Mouse (Mus musculus) embryonic facial prominence, embryonic 10.5 days (tissue): Measurements from ENCODE around the gene Stxbp5. TPM values are rescaled to one million over a fixed set of nuclear protein-coding genes. Genes with fewer than 3 reads are reported as not detected.

Experiments
- DNase-seq: peaks from one replicate; pipeline ENCODE4 v3.0.0-alpha.2; 2017; ENCODE audit warnings: low spot score
- H3K27ac ChIP-seq: fragments of 300-500 bp; sonication (generic); replicated peaks from 2 replicates; pipeline ENCODE4 v1.5.1; 2016; ENCODE audit warnings: mild to moderate bottlenecking
- H3K27me3 ChIP-seq: fragments of 300-500 bp; sonication (generic); replicated peaks from 2 replicates; pipeline ENCODE4 v1.6.1; 2016; ENCODE audit warnings: low read depth, mild to moderate bottlenecking; ENCODE audit not compliant: poor library complexity, severe bottlenecking
- H3K36me3 ChIP-seq: fragments of 300-500 bp; sonication (generic); replicated peaks from 2 replicates; pipeline ENCODE4 v1.6.1; 2016; ENCODE audit warnings: mild to moderate bottlenecking, moderate library complexity
- H3K4me1 ChIP-seq: fragments of 300-500 bp; sonication (generic); 2 replicates; pipeline ENCODE4 v1.6.1; 2016
- H3K4me3 ChIP-seq: fragments of 300-500 bp; sonication (generic); 2 replicates; pipeline ENCODE4 v1.5.1; 2016; ENCODE audit warnings: mild to moderate bottlenecking, moderate library complexity
- H3K9me3 ChIP-seq: fragments of 300-500 bp; sonication (generic); 2 replicates; pipeline ENCODE4 v1.6.1; 2016; ENCODE audit warnings: mild to moderate bottlenecking
- WGBS: fragments of 180-500 bp; shearing (Covaris S2); methylation state at CpG from one replicate; pipeline ENCODE4 v1.1.7; 2016; 5-methylcytosine and 5-hydroxymethylcytosine counted together
- polyA plus RNA-seq: library from polyadenylated mRNA; unstranded; fragments of >200 nt; fragmentation: Nextera tagmentation; extraction: Ambion mirVana; gene quantifications from 2 replicates; pipeline ENCODE4 v1.2.1, GENCODE M21; 2016

The Stxbp5 gene
- polyA plus RNA-seq, 1 experiment from 2014 or later = 4.0 TPM

GRCm38 (mm10) chr10:9790947-9791346, 109.9 kb downstream of the Stxbp5 start:
- H3K27ac ChIP-seq = no peak overlapping the region
- no peak for DNase-seq
- WGBS = 88% methylated on average over 3 of the region's 3 CpGs
- H3K27me3 ChIP-seq = no peaks in the 10 kb centered on the region
- H3K36me3 ChIP-seq = 0 out of 2 replicates have a peak, but pooled peaks cover 5% of the 10 kb centered on the region
- H3K9me3 ChIP-seq = no peaks in the 10 kb centered on the region
- H3K4me1 ChIP-seq = no peaks in the 10 kb centered on the region
- H3K4me3 ChIP-seq = no peak overlapping the region

- DNase-seq = no peak
- Histone ChIP-seq H3K4me1 (0 out of 2 replicates have a peak, but pooled peaks cover 2% of the 10 kb centered on the region), H3K9me3 (no peaks in the 10 kb centered on the region), H3K27me3 (no peaks in the 10 kb centered on the region), H3K36me3 (0 out of 2 replicates have a peak, but pooled peaks cover 2% of the 10 kb centered on the region), H3K27ac (no peak overlapping the region), H3K4me3 (no peak overlapping the region)
- WGBS = 91% methylated on average over 11 of the region's 11 CpGs
These were observed 114.4 kb downstream of the Stxbp5 start for GRCm38 (mm10) chr10:9786461-9786860.

DNA sequence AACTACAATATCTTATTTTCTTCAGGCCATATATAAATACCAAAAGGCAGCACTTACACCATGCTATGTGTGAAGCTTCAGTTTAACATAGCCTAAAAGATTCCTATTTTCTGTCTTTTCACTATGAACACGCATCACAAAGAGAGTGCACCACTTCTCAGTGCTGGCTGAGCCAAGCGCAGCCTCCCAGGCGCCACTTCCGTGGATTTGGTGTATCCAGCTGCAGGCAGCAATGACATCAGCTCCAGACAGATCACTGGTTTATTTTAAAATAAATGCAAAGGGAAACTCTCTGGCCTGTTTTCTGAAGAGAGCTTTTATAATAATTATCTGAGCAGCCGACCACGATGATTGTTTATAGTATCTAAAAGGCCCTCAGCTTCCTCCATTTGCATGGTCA, 115.2 kb downstream of the Stxbp5 start:
- 0 out of 2 replicates have a peak, but pooled peaks cover 2% of the 10 kb centered on the region for H3K4me1 ChIP-seq
- 88% methylated on average over 6 of the region's 6 CpGs for WGBS

GRCm38 (mm10) chr10:9779864-9780263, 121.0 kb downstream of the Stxbp5 start:
- H3K27me3 ChIP-seq = no peaks in the 10 kb centered on the region
- H3K4me1 ChIP-seq = no peaks in the 10 kb centered on the region
- DNase-seq = no peak
- no peak overlapping the region for H3K27ac ChIP-seq
- 74% methylated on average over 4 of the region's 4 CpGs for WGBS
- H3K4me3 ChIP-seq = no peak overlapping the region
- no peaks in the 10 kb centered on the region for H3K36me3 ChIP-seq
- H3K9me3 ChIP-seq = no peaks in the 10 kb centered on the region

More for the DNA sequence above, 115.2 kb downstream of the Stxbp5 start:
- no peaks in the 10 kb centered on the region for H3K27me3 ChIP-seq
- DNase-seq = peak; percentile 14
- no peak overlapping the region for H3K4me3 ChIP-seq
- no peaks in the 10 kb centered on the region for H3K9me3 ChIP-seq
- no peak overlapping the region for H3K27ac ChIP-seq
- 0 out of 2 replicates have a peak, but pooled peaks cover 2% of the 10 kb centered on the region for H3K36me3 ChIP-seq

- H3K9me3 ChIP-seq = no peaks in the 10 kb centered on the region
- 80% methylated on average over 12 of the region's 12 CpGs for WGBS
- H3K27me3 ChIP-seq = no peaks in the 10 kb centered on the region
These were observed 130.6 kb downstream of the Stxbp5 start for GRCm38 (mm10) chr10:9770261-9770660.

GRCm38 (mm10) chr10:9763831-9764230, 137.0 kb downstream of the Stxbp5 start:
- H3K27ac ChIP-seq = no peak overlapping the region
- no peak overlapping the region for H3K4me3 ChIP-seq
- peaks cover 21% of the 10 kb centered on the region; the same call in 1 of the 2 replicates for H3K36me3 ChIP-seq
- no peaks in the 10 kb centered on the region for H3K4me1 ChIP-seq
- 86% methylated on average over 5 of the region's 5 CpGs for WGBS
- no peaks in the 10 kb centered on the region for H3K27me3 ChIP-seq
- no peaks in the 10 kb centered on the region for H3K9me3 ChIP-seq
- no peak for DNase-seq

More at GRCm38 (mm10) chr10:9770261-9770660, 130.6 kb downstream of the Stxbp5 start:
- DNase-seq = no peak
- H3K4me1 ChIP-seq = no peaks in the 10 kb centered on the region
- no peak overlapping the region for H3K27ac ChIP-seq
- peaks cover 10% of the 10 kb centered on the region; the same call in 1 of the 2 replicates for H3K36me3 ChIP-seq
- H3K4me3 ChIP-seq = no peak overlapping the region

DNA sequence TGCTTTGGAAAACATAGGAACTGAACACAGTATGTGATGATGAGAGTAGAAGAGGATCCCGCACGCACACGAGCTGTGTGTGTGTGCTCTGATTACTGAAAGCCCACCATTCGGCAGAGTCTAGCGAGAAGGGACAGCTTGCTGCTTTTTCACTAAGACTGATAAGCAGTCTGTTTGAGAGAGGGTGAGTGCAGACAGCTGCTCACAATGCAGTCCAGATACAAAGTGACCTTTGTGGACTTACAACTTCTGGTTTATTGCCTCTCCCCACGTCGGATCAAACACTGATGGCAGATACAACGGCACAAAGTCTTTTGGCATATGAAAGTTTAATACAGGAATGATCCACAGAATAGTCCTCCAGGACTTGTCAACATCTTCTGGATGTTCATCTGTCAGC, 140.6 kb downstream of the Stxbp5 start:
- no peak for DNase-seq
- H3K9me3 ChIP-seq = no peaks in the 10 kb centered on the region
- peaks cover 16% of the 10 kb centered on the region; the same call in 1 of the 2 replicates for H3K36me3 ChIP-seq
- no peak overlapping the region for H3K27ac ChIP-seq
- no peaks in the 10 kb centered on the region for H3K4me1 ChIP-seq
- 91% methylated on average over 8 of the region's 8 CpGs for WGBS
- H3K4me3 ChIP-seq = no peak overlapping the region
- H3K27me3 ChIP-seq = no peaks in the 10 kb centered on the region

- no peaks in the 10 kb centered on the region for H3K9me3 ChIP-seq
- no peaks in the 10 kb centered on the region for H3K27me3 ChIP-seq
- no peak overlapping the region for H3K27ac ChIP-seq
- H3K4me3 ChIP-seq = no peak overlapping the region
- peaks cover 7% of the 10 kb centered on the region; the same call in 1 of the 2 replicates for H3K36me3 ChIP-seq
- no peaks in the 10 kb centered on the region for H3K4me1 ChIP-seq
- DNase-seq = no peak
- WGBS = 71% methylated on average over 6 of the region's 6 CpGs
These were observed 144.3 kb downstream of the Stxbp5 start for GRCm38 (mm10) chr10:9756546-9756945.

DNA sequence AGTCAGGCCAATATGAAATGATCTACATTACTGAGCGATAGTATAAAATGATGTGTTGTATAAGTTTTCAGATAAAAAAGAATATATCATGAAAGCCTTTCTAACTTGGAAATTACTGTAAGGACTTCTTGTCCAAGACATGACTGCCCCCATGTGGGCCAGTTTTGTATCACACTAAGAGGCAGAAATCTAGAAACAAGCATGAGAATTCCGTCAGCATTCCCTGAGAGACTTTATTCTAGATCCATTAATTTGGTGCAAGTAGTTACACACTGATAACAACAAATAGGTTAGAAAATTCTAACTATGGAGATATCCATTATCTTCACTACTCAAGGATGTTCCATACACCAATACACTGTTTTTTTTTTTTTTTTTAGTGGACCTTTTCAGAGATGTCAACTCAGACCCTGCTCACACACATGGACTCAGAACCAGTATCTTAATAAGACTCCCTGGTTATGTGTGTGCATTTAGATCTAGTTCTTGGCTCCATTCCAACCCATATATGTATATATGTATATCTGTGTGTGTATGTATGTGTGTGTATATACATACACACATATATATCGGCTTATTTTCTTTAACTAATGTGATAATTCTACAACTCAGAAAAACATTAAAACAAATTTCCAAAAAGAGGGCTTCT, 145.9 kb downstream of the Stxbp5 start:
- Histone ChIP-seq H3K36me3 (peaks cover under 1% of the 10 kb centered on the region; the same call in 1 of the 2 replicates), H3K4me1 (no peaks in the 10 kb centered on the region), H3K27ac (no peak overlapping the region), H3K9me3 (no peaks in the 10 kb centered on the region), H3K4me3 (no peak overlapping the region), H3K27me3 (no peaks in the 10 kb centered on the region)
- peak; percentile 65 for DNase-seq
- WGBS = 49% methylated on average over 3 of the region's 3 CpGs

GRCm38 (mm10) chr10:9733861-9734260, 167.0 kb downstream of the Stxbp5 start:
- DNase-seq = no peak
- Histone ChIP-seq H3K9me3 (no peaks in the 10 kb centered on the region), H3K27ac (no peak overlapping the region), H3K36me3 (no peaks in the 10 kb centered on the region), H3K4me3 (no peak overlapping the region), H3K4me1 (peaks cover 9% of the 10 kb centered on the region), H3K27me3 (no peaks in the 10 kb centered on the region)
- WGBS = 81% methylated on average over 3 of the region's 3 CpGs

DNA sequence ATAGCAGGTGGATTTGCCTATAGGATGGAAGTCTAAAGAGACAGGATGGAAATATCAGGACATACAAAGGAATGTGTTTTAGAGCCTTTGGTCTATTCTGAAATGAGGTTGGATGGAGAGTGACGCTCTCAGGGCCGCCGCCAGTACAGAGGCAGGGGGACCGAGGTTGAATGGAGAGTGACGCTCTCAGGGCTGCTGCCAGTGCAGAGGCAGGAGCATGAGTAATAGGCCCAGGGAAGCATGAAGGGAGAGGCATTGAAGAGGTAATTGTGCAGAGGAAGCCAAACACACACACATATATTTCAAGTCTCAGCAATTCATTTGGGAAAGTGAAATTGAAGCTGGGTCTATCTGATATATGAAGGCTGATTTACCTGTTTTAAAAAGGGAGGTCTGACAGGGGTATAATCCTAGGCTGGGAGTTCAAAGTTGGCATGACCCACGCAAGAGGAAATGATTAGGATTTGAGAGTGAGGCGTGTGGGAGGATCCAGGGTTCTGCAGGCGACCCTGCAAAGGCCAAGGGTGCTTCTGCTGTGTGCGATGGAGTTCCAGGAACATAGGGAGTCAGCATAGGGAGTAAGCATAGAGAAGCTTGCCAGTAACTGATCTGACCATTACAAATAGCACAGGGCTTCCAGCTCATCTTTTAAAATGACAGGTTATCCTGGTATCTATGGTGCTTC, 168.7 kb downstream of the Stxbp5 start:
- Histone ChIP-seq H3K4me3 (no peak overlapping the region), H3K36me3 (no peaks in the 10 kb centered on the region), H3K9me3 (no peaks in the 10 kb centered on the region), H3K27ac (no peak overlapping the region), H3K27me3 (no peaks in the 10 kb centered on the region), H3K4me1 (peaks cover 9% of the 10 kb centered on the region)
- whole genome bisulfite sequencing = 79% methylated on average over 9 of the region's 9 CpGs
- no peak for DNase-seq

- DNase-seq = no peak
- Histone ChIP-seq H3K27me3 (no peaks in the 10 kb centered on the region), H3K36me3 (no peaks in the 10 kb centered on the region), H3K4me3 (no peak overlapping the region), H3K27ac (no peak overlapping the region), H3K9me3 (no peaks in the 10 kb centered on the region), H3K4me1 (no peaks in the 10 kb centered on the region)
- 80% methylated on average over 11 of the region's 11 CpGs for WGBS
These were observed 178.2 kb downstream of the Stxbp5 start for GRCm38 (mm10) chr10:9722519-9723303.
